Mouse (Mus musculus) brain, adult 2 months (tissue): ENCODE results near the gene Gcnt7.

ENCODE experiments used
- DNase-seq: peaks from one replicate; pipeline ENCODE4 v3.0.0; 2011; ENCODE audit warnings: low read depth, low spot score

Gcnt7 gene

DNA sequence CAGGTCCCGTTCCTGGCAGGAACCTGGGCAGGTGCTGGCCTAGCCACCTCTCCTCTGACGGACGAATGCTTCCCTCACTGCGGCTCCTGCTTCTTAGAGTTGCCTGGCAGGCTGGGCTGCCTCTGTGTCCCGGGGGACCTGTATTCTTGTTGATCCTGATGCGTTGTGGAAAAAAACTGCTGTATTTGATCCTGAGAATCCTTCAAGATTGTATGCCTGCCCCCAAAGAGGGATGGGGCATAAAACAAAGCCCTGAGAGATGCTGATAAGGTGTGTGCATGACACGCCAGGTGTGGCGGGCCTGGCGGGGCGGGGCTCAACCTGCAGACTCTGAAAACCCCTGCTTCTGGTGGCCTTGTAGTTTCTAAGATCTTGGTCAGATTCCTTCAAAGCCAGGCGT, at the start of gene Gcnt7:
Gene Gcnt7, minus strand, starts transcription at position 101 of the 400 bp plus-strand sequence.
- no peak for DNase-seq

DNA sequence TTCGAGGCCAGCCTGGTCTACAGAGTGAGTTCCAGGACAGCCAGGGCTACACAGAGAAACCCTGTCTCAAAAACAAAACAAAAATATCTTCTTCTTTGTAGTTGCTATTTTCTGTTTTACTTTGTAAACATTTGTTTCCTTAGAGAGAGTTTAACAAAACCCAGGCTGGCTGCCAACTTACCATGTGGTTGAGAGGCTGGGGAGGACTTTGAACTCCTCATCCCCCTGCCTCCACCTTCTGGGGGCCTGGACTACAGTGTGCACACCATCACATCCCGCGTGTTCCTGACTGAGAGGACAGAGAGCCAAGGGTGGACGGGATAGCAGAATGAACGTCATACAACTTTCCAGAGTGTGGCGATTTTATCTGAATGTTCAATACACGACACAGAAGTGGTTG, 47.7 kb upstream of the Gcnt7 start:
- no peak for DNase-seq

DNA sequence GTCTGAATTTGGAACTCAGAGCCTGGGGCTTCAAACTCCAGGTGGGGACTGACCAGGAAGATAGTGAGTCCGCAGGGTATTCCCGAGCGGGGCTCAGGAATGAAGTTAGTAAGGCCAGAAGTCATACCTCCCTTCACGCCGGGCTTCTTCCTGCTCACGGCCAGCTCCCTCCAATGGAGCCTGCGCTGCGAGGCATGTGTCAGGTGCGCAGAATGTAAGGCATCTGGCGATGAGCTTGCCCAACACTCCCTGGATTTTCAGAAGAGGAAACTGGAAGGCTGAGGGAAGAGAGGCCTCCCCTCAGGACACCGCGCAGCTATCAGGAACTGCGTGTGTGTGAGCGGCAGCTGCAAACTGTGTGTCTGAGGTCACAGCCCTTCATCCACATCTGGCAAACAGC, 43.8 kb upstream of the Gcnt7 start:
- DNase-seq: no peak

DNA sequence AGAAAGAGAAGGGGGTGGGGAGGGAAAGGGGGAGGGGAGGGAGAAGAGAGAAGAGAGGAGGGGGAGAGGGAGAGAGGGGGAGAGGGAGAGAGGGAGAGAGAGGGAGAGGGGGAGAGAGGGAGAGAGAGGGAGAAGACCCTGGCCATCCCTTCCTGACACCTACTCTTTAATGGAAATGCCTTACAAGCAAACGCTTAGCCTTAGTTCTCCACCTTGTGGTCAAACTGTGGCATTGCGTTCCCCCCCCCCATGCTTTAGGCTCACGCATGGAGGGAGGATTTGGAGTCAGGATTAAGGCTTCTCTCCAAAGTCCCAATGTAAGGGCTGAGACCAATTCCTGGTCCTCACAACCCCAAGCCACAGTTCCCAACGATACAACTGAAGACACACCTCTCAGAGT, 42.9 kb upstream of the Gcnt7 start:
- peak; percentile 75 for DNase-seq

DNA sequence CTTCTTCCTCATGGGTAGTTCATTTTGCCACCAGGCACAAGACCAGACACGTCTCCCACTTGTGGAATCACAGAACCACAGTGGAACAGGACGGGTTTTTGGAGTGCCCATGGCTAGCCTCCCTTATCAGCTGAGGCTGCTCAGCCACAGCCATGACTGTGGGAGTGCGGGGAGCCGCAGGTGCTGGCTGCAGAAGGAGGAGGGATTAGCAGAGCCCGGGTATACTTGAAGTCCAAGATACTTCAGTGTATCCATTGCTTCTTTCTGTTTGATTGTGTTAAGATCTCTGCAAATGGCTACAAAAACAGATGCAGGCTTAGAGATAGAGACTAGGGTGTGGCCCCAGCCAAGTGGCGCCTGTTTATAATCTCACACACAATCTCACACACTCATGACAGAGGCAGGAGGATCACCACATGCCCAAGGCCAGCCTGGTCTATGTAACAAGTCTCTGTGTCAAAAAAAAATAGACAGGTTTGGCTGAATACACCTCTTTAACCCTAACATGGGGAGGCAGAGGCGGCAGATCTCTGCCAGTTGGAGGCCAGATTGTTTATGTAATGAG, 42.4 kb upstream of the Gcnt7 start:
- DNase-seq: no peak

DNA sequence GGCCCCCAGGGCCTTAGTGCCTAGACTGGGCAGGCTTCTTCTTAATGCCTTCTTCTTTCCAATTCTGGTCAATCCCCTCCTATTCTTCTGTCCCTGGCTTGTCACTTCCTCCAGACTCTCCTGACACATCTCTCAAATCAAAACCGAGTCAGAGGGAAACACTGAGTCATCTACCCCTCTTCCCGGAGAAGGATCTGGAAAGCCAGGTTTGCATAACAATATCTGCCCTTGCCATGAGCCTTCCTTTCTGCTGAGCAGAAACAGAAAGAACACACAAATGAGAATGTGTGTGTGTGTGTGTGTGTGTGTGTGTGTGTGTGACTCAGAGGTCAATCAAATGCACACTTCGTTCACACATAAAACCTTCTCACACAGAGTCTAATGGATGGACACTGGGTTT, 40.4 kb upstream of the Gcnt7 start:
- peak; percentile 48 for DNase-seq

DNA sequence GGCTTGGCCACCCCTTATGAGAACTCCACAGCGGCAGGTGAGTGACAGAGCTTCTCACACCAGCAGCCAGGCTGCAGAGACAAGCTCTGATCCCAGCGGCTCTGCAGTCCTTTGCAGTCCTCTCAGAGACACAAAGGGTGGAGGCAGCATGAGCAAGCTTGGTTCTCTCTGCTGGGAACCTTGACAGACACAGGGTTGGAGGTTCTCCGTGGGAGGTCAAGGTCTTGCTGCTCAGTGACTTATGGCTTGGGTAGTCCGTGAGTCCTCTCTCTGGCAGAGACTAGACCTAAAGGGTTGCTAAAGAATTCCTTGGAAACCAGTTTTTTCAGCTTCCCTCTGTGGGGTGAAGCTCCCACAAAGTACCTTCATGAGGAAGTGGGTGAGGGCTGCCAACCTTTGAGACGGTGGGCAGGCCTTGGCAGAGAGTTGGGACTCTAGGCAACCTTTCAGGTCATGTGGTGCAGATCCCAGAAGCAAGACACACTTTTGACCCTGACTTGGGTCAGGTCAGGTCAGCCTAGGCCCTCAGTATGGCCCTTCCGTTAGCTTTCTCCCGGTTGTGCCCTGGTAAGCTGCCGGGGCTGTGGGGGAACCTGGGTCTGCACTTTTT, 38.4 kb upstream of the Gcnt7 start:
- no peak for DNase-seq

DNA sequence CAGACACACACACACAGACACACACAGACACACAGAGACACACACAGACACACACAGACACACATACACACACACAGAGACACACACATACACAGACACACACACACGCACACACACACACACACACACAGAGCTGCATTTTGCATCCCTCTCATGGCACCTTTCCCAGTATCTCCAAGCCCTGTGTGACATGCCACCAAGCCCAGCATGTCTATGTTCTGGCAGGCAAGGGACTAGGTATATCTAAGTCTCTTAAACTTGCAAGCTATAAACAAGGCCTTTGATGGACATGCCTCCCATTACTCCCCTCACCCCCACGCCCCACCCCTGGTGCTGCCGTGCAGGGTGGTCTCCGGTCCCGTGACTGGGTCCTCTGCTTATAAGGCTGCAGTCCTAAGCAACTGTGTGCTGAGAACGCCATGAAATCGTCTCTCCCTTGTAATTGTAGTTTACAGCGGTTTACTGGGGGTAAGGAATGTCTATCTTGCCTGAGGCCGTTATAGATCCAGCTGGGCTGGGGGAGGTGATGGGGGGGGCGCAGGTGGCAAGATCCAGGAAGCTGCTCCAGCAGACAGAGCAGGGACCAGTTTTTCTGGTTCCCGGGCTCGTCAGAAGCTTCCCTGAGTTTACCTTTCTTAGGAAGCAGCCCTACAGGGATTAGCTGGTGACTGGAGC, 26.4 kb upstream of the Gcnt7 start:
- DNase-seq: no peak

DNA sequence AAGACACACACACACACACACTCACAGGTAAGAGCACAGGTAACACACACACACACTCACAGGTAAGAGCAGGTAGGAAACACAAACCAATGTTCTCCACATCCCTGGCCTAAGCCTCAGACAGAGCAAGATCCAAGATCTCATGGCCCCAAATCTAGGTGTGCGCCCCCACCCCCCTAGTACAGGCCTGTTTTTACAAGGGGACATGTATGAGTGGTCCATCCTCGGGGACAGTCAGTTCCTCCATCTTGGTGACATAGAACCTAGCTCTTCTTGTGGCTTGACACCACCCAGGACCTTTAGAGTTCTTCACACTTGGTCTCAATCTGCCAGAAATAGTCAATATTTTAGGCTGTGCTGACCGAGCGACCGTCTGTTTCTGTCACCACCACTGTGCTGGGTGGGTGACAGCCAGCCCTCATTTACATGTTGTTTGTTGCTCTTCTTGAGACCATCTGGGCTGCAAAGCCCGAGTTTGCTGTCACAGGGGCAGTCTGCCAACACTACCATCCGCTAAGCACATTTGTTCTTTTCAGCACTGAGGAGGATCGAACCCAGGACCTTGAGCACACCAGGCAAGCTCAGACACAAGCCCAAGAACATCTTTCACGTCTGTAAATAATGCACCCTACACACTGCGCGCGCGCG, 25.5 kb upstream of the Gcnt7 start:
- DNase-seq: peak; percentile 45

DNA sequence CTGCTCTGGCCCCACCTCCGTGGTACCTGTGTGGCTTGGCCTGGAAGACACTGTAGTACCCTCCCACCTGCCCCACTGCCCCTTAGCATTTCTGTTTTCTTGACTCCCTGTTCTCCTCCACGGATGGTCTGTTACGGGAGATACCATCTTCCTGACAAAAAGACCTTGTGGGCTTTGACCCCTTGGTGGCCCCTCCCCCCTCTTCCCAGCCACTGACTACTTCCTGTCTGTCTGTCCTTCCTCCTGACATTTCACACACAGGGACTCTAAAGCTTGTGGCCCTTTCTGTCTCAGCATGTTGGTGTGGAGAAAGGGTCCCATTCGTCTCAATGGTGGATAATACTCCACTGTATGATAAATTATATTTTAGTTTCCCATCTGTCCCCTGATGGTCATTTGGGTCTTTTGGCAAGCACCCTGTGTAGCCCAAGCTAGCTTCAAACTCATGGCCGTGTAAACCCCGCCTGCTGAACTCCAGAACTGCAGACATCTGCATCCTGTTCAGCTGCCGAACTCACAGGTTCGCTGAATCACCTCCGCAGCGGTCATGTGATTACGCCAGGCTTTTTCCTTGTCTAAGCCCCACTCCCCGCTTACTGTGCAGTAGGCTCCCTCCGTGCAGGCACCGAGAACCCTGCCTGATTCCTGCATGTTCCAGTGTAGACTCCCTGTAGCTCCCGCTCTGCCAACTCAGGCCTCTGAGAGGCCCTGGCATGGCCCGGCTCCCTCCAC, 23.4 kb upstream of the Gcnt7 start:
- no peak for DNase-seq

DNA sequence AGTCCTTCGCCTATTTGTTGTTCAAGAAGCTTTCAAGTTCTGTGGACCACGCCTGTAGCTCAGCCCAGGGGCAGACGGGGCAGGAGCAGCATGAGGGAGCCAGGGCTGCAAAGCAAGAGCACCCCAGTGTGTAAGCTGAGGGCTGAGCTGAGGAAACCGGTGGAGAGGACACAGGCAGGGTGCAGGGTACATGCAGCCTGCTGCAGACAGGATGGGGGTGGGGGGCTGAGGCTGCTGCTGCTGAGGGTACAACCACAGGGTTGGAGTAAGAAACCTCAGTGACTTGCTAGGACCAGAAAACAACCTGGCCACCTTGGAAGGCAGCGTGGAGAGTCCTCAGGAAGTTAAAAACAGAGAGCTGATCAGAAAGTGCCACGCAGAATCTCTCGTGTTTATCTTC, 21.9 kb upstream of the Gcnt7 start:
- no peak for DNase-seq

DNA sequence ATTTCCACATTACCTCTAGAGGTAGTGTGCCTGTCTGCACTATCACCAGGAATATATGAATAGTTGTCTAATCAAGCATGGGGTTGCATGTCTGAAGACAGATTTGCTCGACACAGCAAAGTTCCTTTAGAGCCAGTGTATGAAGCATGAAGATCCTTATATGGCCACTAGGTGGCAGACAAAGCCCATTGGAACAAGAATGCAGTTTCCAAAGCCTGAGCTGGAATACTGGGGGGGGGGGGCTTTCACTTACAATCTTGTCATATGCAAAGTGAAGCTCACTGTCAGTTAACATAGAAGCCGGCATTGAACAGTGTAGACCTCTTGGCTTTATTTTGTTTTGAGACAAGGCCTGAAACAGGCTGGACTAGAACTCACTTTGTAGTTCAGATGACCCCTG, 19.5 kb upstream of the Gcnt7 start:
- peak; percentile 66 for DNase-seq

DNA sequence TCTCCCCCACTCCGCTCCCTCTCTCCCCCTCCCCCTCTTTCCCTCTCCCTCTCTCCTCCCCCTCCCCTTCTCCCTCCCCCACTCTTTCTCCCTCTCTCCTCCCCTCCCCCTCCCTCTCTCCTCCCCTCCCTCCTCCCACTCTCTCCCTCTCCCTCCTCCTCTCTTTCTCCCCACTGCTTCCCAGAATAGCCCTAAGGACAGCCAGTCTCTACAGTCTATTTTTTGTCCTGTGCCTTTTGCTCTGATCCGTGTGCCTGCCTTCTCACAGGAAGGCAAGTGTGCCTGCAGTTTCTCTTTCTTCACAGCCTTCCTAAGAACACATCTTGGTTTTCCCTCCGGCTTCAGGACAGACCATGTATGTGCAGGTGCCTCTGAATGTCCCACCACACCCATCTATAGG, 19.0 kb upstream of the Gcnt7 start:
- no peak for DNase-seq

DNA sequence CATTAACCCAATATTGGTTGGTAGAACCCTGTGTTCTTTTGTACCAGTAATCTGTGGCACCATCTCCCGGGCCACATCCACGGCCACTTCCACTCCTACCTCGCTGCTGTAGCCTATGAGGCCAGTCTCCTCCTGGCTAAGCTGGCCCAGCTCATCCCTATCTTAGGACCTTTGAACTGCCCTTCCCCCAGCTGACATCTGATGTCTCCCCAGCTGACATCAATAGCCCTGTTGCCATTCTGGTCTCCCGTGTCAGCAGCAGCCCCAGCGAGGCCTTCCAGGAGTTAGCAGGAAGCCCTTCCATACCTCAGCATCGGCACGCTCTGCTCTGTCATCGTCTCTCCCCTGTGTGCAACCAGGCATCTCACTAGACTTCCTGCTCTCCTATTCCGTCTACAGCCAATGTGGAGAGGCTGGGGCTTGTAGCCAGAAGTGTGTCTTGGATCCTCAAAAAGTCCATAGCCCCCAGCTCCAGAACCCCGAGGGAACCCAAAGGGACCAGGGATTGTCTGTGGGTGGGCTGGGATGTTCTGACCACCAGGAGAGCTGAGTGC, 18.4 kb upstream of the Gcnt7 start:
- DNase-seq: no peak

DNA sequence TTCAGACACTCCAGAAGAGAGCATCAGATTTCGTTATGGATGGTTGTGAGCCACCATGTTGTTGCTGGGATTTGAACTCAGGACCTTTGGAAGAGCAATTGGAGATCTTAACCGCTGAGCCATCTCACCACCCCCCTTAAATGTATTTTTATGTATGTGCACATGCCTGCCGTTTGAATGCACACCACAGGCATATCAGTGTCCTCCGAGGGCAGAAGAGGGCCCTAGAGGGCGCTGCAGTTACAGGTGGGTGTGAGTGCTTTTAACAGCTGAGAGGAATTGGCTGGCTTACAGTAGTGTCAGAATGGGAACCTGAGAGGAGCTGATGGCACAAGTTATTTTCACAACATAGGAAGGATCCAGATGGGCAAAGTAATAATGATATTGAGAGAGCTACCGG, 16.6 kb upstream of the Gcnt7 start:
- DNase-seq: peak; percentile 36

DNA sequence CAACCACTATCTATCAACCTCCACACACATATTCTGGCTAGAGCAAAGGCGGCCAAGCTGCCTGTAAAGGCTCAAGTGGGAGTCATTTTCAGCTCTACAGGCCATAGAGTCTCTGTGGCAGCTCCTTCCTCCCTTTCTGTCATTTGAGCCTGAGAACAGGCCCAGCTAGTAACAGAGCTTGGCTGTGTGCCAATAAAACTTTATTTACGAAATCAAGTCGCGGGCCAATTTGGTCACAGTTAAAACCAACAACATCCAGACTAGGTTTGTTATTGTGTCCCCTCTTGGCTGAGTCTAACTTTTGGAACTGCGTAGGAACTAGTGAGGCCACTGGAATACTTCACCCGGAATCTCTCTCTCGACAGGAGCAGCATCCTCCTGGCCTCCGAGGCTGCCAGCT, 15.2 kb upstream of the Gcnt7 start:
- no peak for DNase-seq

DNA sequence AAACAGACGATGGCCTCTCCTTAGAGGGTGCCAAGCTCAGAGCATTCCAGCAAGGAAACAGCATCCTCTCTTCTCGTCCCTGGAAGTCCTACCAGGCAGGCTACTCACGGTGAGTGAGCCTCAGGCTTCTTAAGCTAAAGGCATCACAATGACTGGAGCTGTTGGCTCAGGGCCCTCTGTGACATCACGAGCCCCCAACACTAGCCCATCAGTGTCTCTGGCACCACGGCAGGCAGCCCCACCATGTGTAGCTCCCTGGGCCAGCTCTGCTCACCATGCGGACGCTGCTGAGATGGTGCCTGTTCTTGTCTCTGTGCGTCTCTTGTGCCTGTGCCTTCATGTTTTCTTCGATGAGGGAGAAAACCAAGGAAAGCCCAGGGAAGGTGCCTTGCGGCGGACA, 13.9 kb upstream of the Gcnt7 start, which contains the start of gene Fam209:
Gene Fam209, plus strand, starts transcription at position 203 of the 400 bp plus-strand sequence.
- DNase-seq: no peak

DNA sequence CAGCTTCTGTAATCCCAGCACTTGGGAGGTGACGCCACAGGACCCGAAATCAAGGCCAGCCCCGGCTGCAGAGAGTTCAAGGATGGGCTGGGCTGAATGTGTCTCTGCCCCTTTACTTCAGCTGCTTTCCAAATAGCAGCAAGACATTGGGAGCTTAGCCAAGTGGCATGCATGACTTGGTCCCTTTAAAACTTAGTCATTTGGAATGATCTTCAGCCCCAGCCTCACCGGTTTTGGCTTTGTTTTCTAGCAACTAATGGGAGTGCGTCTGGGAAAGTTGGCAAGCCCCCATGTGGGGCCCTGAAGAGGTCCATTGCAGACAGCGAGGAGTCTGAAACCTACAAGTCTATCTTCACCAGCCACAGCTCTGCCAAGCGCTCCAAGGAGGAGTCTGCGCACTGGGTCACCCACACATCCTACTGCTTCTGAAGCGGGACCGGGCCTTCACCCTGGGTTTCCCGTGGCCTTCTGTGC, 10.0 kb upstream of the Gcnt7 start:
- no peak for DNase-seq

DNA sequence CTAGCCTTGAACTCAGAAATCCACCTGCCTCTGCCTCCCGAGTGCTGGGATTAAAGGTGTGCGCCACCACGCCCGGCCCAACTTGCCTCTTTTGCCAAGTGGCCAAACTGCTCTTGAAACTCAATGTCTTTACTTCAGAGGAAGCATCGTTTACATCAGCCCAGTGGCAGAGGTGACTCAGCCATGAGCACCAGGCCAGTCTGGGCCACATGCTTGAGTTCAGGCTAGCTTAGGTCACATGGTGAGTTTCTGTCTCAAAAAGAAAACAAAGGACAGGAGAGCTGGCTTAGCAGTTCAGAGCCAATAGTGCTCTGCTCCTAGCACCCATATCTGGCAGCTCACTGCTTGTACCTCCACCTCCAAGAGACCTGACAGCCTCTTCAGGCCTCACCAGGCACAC, 8.8 kb upstream of the Gcnt7 start:
- no peak for DNase-seq

DNA sequence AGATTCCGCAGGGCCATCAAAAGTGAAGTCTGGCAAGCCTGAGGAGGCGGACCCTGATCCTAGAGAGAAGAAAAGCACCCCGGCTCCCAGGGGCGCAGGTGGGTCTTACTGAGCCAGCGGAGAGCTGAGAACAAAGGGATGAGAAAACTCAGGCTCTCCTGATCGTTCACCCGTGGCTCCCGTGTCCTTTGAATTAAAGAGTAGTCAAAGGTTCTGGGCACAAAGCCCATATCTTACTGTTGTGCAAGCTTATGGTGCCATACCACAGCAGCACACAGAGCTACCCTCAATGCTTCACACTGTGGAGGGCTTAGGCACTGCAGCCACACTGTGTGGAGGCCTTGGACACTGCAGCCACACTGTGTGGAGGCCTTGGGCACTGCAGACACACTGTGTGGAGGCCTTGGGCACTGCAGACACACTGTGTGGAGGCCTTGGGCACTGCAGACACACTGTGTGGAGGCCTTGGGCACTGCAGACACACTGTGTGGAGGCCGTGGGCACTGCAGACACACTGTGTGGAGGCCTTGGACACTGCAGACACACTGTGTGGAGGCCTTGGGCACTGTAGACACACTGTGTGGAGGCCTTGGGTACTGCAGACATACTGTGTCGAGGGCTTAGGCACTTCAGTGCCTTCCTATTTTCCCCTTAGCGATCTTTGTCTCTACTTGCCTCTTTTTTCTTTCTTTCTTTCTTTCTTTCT, 8.2 kb upstream of the Gcnt7 start:
- DNase-seq: no peak

DNA sequence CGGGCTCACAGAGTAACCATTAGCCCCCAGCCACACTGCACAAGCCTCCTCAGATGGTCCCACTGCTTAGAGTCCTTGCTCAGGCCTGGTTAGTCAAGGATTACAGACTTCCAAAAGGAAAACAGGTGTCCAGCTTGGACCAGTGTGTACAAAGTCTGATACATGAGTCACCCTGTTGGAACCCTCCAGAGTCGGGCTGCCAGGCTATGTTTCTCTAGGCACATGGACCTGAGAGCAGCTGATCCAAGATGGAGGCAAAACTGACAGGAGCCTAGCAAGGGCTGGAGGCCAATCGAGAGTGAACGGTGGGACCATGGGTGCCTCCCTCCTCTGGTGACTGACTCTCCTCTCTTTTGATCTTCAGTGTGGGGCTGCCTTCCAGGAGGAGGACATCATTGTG, 4.4 kb upstream of the Gcnt7 start:
- no peak for DNase-seq
